25 mouse cellular contexts compared by ENCODE assay signal in genomic region chr11:67044959-67045358, GRCm38 (mm10). TPM values are rescaled to one million over a fixed set of nuclear protein-coding genes. Genes with fewer than 3 reads are reported as not detected.
A peak's percentile ranks its signal among the peaks of the same experiment; 100 is the strongest.
DNase-seq lines count a peak whose midpoint lies in the region; ATAC-seq and TF ChIP-seq lines count a peak whose summit lies in the region.
"Had no signal": no experiment of that assay in that cellular context is flagged by ENCODE, and none has a peak within 500 bp of the region (broad histone marks: within the 10 kb centered on the region; RNA-seq: fewer than 3 reads in every experiment).

No protein-coding gene starts in this region.

- H3K36me3 ChIP-seq in ES-Bruce4 (ENCODE audit: control insufficient read depth, insufficient read depth, low read length, poor library complexity, severe bottlenecking), result peaks cover 20% of the 10 kb centered on the region
- peaks cover 9% of the 10 kb centered on the region; the same call in 1 of the 2 replicates for H3K36me3 ChIP-seq in intestine, embryonic 15.5 days
- peaks cover 33% of the 10 kb centered on the region for H3K36me3 ChIP-seq in liver, embryonic 12.5 days
- H3K36me3 ChIP-seq in stomach, embryonic 14.5 days (ENCODE audit: control insufficient read depth, insufficient read depth, low read length), result peaks cover 13% of the 10 kb centered on the region

- ATAC-seq in intestine, embryonic 15.5 days, result peak; percentile 68
- ATAC-seq in liver, embryonic 12.5 days, result peak; percentile 40; the same call in 1 of the 2 replicates
- ATAC-seq in stomach, embryonic 14.5 days (ENCODE audit: insufficient number of reproducible peaks, insufficient read depth, low FRiP score, low read depth), result peak; percentile 83
- no peak for ATAC-seq in megakaryocyte, adult 5-6 weeks (ENCODE audit: poor library complexity, severe bottlenecking)
- ATAC-seq: activated CD4-positive, CD25-positive, alpha-beta regulatory T cell, adult 4 months; hindbrain, embryonic 16.5 days; Patski had no signal

- H3K27me3 ChIP-seq in ES-Bruce4 (ENCODE audit: control insufficient read depth, insufficient read depth, low read length, poor library complexity, severe bottlenecking), result no peaks in the 10 kb centered on the region
- H3K27me3 ChIP-seq in intestine, embryonic 15.5 days (replicated peaks), result no peaks in the 10 kb centered on the region
- no peaks in the 10 kb centered on the region for H3K27me3 ChIP-seq in liver, embryonic 12.5 days (replicated peaks)
- no peaks in the 10 kb centered on the region for H3K27me3 ChIP-seq in stomach, embryonic 14.5 days (ENCODE audit: control insufficient read depth, insufficient read depth, low read length)
- H3K27me3 ChIP-seq: limb, embryonic 15.5 days; megakaryocyte, embryonic 14.5 days; neural tube, embryonic 15.5 days; Patski had no signal

- TF ChIP-seq CTCF in ES-Bruce4 (IDR thresholded peaks at IDR 0.05; ENCODE audit: low read depth, low read length), result no peak

- H3K27ac ChIP-seq in ES-Bruce4 (ENCODE audit: insufficient read depth, low read length), result 0 out of 2 replicates have a peak overlapping the region, but pooled peaks have one; percentile 61
- no peak overlapping the region for H3K27ac ChIP-seq in intestine, embryonic 15.5 days
- no peak overlapping the region for H3K27ac ChIP-seq in liver, embryonic 12.5 days
- no peak overlapping the region for H3K27ac ChIP-seq in stomach, embryonic 14.5 days (ENCODE audit: low read length)
- H3K27ac ChIP-seq: heart, adult 2 months; limb, embryonic 15.5 days; neural tube, embryonic 15.5 days had no signal

- no peaks in the 10 kb centered on the region for H3K9me3 ChIP-seq in ES-Bruce4 (replicated peaks; ENCODE audit: control insufficient read depth, insufficient read depth, low read length, poor library complexity, severe bottlenecking)
- no peaks in the 10 kb centered on the region for H3K9me3 ChIP-seq in intestine, embryonic 15.5 days
- no peaks in the 10 kb centered on the region for H3K9me3 ChIP-seq in liver, embryonic 12.5 days (replicated peaks)
- H3K9me3 ChIP-seq in stomach, embryonic 14.5 days (ENCODE audit: control insufficient read depth, low read depth, low read length), result no peaks in the 10 kb centered on the region
- H3K9me3 ChIP-seq: limb, embryonic 15.5 days; megakaryocyte, embryonic 14.5 days; neural tube, embryonic 15.5 days had no signal

- H3K9ac ChIP-seq in ES-Bruce4 (ENCODE audit: low read depth, poor library complexity, severe bottlenecking), result no peak overlapping the region
- no peak overlapping the region for H3K9ac ChIP-seq in intestine, embryonic 15.5 days
- H3K9ac ChIP-seq in liver, embryonic 12.5 days, result no peak overlapping the region
- H3K9ac ChIP-seq in stomach, embryonic 14.5 days (replicated peaks; ENCODE audit: low read depth, low read length), result no peak overlapping the region
- H3K9ac ChIP-seq: limb, embryonic 15.5 days; neural tube, embryonic 15.5 days had no signal

- 0 out of 2 replicates have a peak overlapping the region, but pooled peaks have one; percentile 9 for H3K4me2 ChIP-seq in intestine, embryonic 15.5 days (replicated peaks)
- H3K4me2 ChIP-seq in liver, embryonic 12.5 days, result no peak overlapping the region
- H3K4me2 ChIP-seq in stomach, embryonic 14.5 days (replicated peaks; ENCODE audit: low read depth, low read length), result no peak overlapping the region
- H3K4me2 ChIP-seq: limb, embryonic 15.5 days; neural tube, embryonic 15.5 days had no signal

- H3K4me3 ChIP-seq in ES-Bruce4 (ENCODE audit: low read depth, low read length), result no peak overlapping the region
- H3K4me3 ChIP-seq in intestine, embryonic 15.5 days (replicated peaks), result no peak overlapping the region
- no peak overlapping the region for H3K4me3 ChIP-seq in liver, embryonic 12.5 days
- H3K4me3 ChIP-seq in stomach, embryonic 14.5 days (ENCODE audit: low read depth, low read length), result no peak overlapping the region
- H3K4me3 ChIP-seq: heart, adult 2 months; limb, embryonic 15.5 days; megakaryocyte, embryonic 14.5 days; myocyte; neural tube, embryonic 15.5 days had no signal

- H3K4me1 ChIP-seq in ES-Bruce4 (ENCODE audit: control insufficient read depth, insufficient read depth, low read length), result peaks cover 3% of the 10 kb centered on the region
- no peaks in the 10 kb centered on the region for H3K4me1 ChIP-seq in intestine, embryonic 15.5 days (replicated peaks)
- peaks cover 13% of the 10 kb centered on the region; the same call in 1 of the 2 replicates for H3K4me1 ChIP-seq in liver, embryonic 12.5 days
- H3K4me1 ChIP-seq in stomach, embryonic 14.5 days (ENCODE audit: control insufficient read depth, insufficient read depth, low read length), result no peaks in the 10 kb centered on the region
- H3K4me1 ChIP-seq: limb, embryonic 15.5 days; neural tube, embryonic 15.5 days had no signal

- WGBS in intestine, embryonic 15.5 days, result 56% methylated on average over 6 of the region's 6 CpGs
- WGBS in liver, embryonic 12.5 days (ENCODE audit: insufficient replicate concordance), result 67% methylated on average over 6 of the region's 6 CpGs
- 65% methylated on average over 6 of the region's 6 CpGs for WGBS in stomach, embryonic 14.5 days

- no peak for TF ChIP-seq EP300 in ES-Bruce4 (IDR thresholded peaks at IDR 0.05; ENCODE audit: insufficient read depth, low read depth, low read length)

- no peak for DNase-seq in frontal cortex, postnatal 10 days (ENCODE audit: low spot score in 2 of 2)
- no peak for DNase-seq in cerebellum, adult 11-12 months
- DNase-seq: adrenal gland, postnatal 14 days; cerebellum, postnatal 25 days; gastrocnemius, postnatal 14 days; heart, adult 2 months; heart, postnatal 36 days; kidney, adult 18-20 months; kidney, postnatal 10 days; midbrain, embryonic 14.5 days; right cerebral cortex, postnatal 14 days; thymus, postnatal 25 days had no signal

- no peak for TF ChIP-seq POLR2A in ES-Bruce4 (IDR thresholded peaks at IDR 0.05; ENCODE audit: insufficient read depth, low read length)

RNA-seq across cellular contexts. Expression of gene Adprm, which starts 7.4 kb away (rescaled TPM):
- polyA plus RNA-seq in ES-Bruce4 (2011; ENCODE audit: insufficient read depth, insufficient read length, low read depth, missing spikeins), result 24.5 and 30.6 TPM in 2 replicates
- polyA plus RNA-seq in intestine, embryonic 15.5 days (2015; fragmentation: Nextera tagmentation; extraction: Ambion mirVana), result 20.8 and 24.2 TPM in 2 replicates
- polyA plus RNA-seq in liver, embryonic 12.5 days (2016; fragmentation: Nextera tagmentation; extraction: Ambion mirVana), result 11.9 and 14.5 TPM in 2 replicates
- 30.6 and 31.7 TPM in 2 replicates for polyA plus RNA-seq in stomach, embryonic 14.5 days (2014; fragmentation: Nextera tagmentation; extraction: Ambion mirVana)
- total RNA-seq in megakaryocyte, adult 5-6 weeks (2015), result 37.3 and 38.8 TPM in 2 replicates
- total RNA-seq in megakaryocyte, adult 5-6 weeks (2017), result 28.5 and 37.2 TPM in 2 replicates

RNA-seq across cellular contexts. Expression of gene Sco1, which starts 7.5 kb away (rescaled TPM):
- polyA plus RNA-seq in ES-Bruce4 (2011; ENCODE audit: insufficient read depth, insufficient read length, low read depth, missing spikeins), result 37.7 and 44.2 TPM in 2 replicates
- polyA plus RNA-seq in intestine, embryonic 15.5 days (2015; fragmentation: Nextera tagmentation; extraction: Ambion mirVana), result 19.5 and 20.7 TPM in 2 replicates
- polyA plus RNA-seq in liver, embryonic 12.5 days (2016; fragmentation: Nextera tagmentation; extraction: Ambion mirVana), result 12.8 and 13.4 TPM in 2 replicates
- 16.5 and 16.7 TPM in 2 replicates for polyA plus RNA-seq in stomach, embryonic 14.5 days (2014; fragmentation: Nextera tagmentation; extraction: Ambion mirVana)
- total RNA-seq in megakaryocyte, adult 5-6 weeks (2015), result 5.5 and 6.7 TPM in 2 replicates
- total RNA-seq in megakaryocyte, adult 5-6 weeks (2017), result 19.1 and 20.6 TPM in 2 replicates

RNA-seq across cellular contexts. Expression of gene Tmem220, which starts 20.0 kb away (rescaled TPM):
- 2.0 and 2.1 TPM in 2 replicates for polyA plus RNA-seq in ES-Bruce4 (2011; ENCODE audit: insufficient read depth, insufficient read length, low read depth, missing spikeins)
- 2.7 and 3.0 TPM in 2 replicates for polyA plus RNA-seq in intestine, embryonic 15.5 days (2015; fragmentation: Nextera tagmentation; extraction: Ambion mirVana)
- 0.93 and 1.2 TPM in 2 replicates for polyA plus RNA-seq in liver, embryonic 12.5 days (2016; fragmentation: Nextera tagmentation; extraction: Ambion mirVana)
- polyA plus RNA-seq in stomach, embryonic 14.5 days (2014; fragmentation: Nextera tagmentation; extraction: Ambion mirVana), result 1.6 and 2.2 TPM in 2 replicates
- total RNA-seq in megakaryocyte, adult 5-6 weeks (2015), result 2.3 and 2.5 TPM in 2 replicates
- total RNA-seq in megakaryocyte, adult 5-6 weeks (2017), result 1.7 and 3.2 TPM in 2 replicates

RNA-seq across cellular contexts. Expression of gene Myh3, which starts 33.1 kb away (rescaled TPM):
- polyA plus RNA-seq in ES-Bruce4 (2011; ENCODE audit: insufficient read depth, insufficient read length, low read depth, missing spikeins), result 0.36 and 0.47 TPM in 2 replicates
- 0.48 and 1.2 TPM in 2 replicates for polyA plus RNA-seq in intestine, embryonic 15.5 days (2015; fragmentation: Nextera tagmentation; extraction: Ambion mirVana)
- 0.58 and 1.4 TPM in 2 replicates for polyA plus RNA-seq in liver, embryonic 12.5 days (2016; fragmentation: Nextera tagmentation; extraction: Ambion mirVana)
- polyA plus RNA-seq in stomach, embryonic 14.5 days (2014; fragmentation: Nextera tagmentation; extraction: Ambion mirVana), result 0.20 TPM in 1 of 2 replicates, not detected in the other
- total RNA-seq in megakaryocyte, adult 5-6 weeks (2015), result 0.07 TPM in 1 of 2 replicates, not detected in the other
- total RNA-seq in megakaryocyte, adult 5-6 weeks (2017), result not detected in 2 replicates
- total RNA-seq: heart, adult 2 months; heart, postnatal 36 days had no signal
- polyA plus RNA-seq: heart, adult 2 months; spleen, adult 2 months had no signal
